Mouse (Mus musculus): Measurements from ENCODE around the gene Txn2.
A peak's percentile ranks its signal among the peaks of the same experiment; 100 is the strongest.

The Txn2 gene

GRCm38 (mm10) chr15:77933770-77934169 lies 5.0 kb upstream of the Txn2 start:
- DNase-seq, result peak; percentile 100

GRCm38 (mm10) chr15:77933222-77933621 lies 4.4 kb upstream of the Txn2 start:
- DNase-seq, result no peak

GRCm38 (mm10) chr15:77931689-77932016 lies 2.8 kb upstream of the Txn2 start:
- DNase-seq, result no peak

- DNase-seq, result no peak
These were observed 2.3 kb upstream of the Txn2 start for GRCm38 (mm10) chr15:77930986-77931688.

GRCm38 (mm10) chr15:77929804-77930203 lies 998 bp upstream of the Txn2 start:
- DNase-seq, result no peak

- DNase-seq, result no peak
These were observed 715 bp downstream of the Txn2 start for GRCm38 (mm10) chr15:77928091-77928490.

GRCm38 (mm10) chr15:77926921-77927320 lies 1.9 kb downstream of the Txn2 start:
- DNase-seq, result no peak

- DNase-seq, result no peak
These were observed 3.6 kb downstream of the Txn2 start for GRCm38 (mm10) chr15:77925195-77925594.

- no peak for DNase-seq
These were observed 5.4 kb downstream of the Txn2 start for GRCm38 (mm10) chr15:77923267-77924035.

- peak; percentile 67 for DNase-seq
These were observed 6.1 kb downstream of the Txn2 start for GRCm38 (mm10) chr15:77922710-77923109.

GRCm38 (mm10) chr15:77921636-77922035 lies 7.2 kb downstream of the Txn2 start:
- DNase-seq, result no peak

GRCm38 (mm10) chr15:77920511-77921462 lies 8.0 kb downstream of the Txn2 start:
- DNase-seq, result no peak

- no peak for DNase-seq
These were observed 9.4 kb downstream of the Txn2 start for GRCm38 (mm10) chr15:77919441-77919840.

GRCm38 (mm10) chr15:77916851-77917544 lies 11.8 kb downstream of the Txn2 start:
- DNase-seq, result peak; percentile 94

- DNase-seq, result no peak
These were observed 13.5 kb downstream of the Txn2 start for GRCm38 (mm10) chr15:77915287-77915686.

- no peak for DNase-seq
These were observed 14.3 kb downstream of the Txn2 start for GRCm38 (mm10) chr15:77914507-77914906.

GRCm38 (mm10) chr15:77913054-77913453 lies 15.8 kb downstream of the Txn2 start:
- no peak for DNase-seq

- DNase-seq, result no peak
These were observed 16.2 kb downstream of the Txn2 start for GRCm38 (mm10) chr15:77912585-77912984.

- peak; percentile 52 for DNase-seq
These were observed 16.8 kb downstream of the Txn2 start for GRCm38 (mm10) chr15:77912048-77912447.

- peak; percentile 77 for DNase-seq
These were observed 17.7 kb downstream of the Txn2 start for GRCm38 (mm10) chr15:77911065-77911464.

GRCm38 (mm10) chr15:77907646-77908518 lies 20.9 kb downstream of the Txn2 start:
- peak; percentile 63 for DNase-seq

- DNase-seq, result peak; percentile 44
These were observed 22.3 kb downstream of the Txn2 start for GRCm38 (mm10) chr15:77906545-77906944.

Data from kidney, adult 18-20 months (tissue).